Mouse (Mus musculus) myocyte (in vitro differentiated cells): Measurements from ENCODE around the gene Sox11. TPM values are rescaled to one million over a fixed set of nuclear protein-coding genes. Genes with fewer than 3 reads are reported as not detected.

Experiments used
- H3K27me3 ChIP-seq: one replicate; pipeline ENCODE4 v1.6.1; 2011; ENCODE audit not compliant: control insufficient read depth, insufficient read depth, insufficient read length
- H3K36me3 ChIP-seq: one replicate; pipeline ENCODE4 v1.6.1; 2011; ENCODE audit not compliant: control insufficient read depth, insufficient read depth
- H3K4me2 ChIP-seq: one replicate; pipeline ENCODE4 v1.6.1; 2011; ENCODE audit warnings: low read depth, control low read depth
- H3K4me3 ChIP-seq: one replicate; pipeline ENCODE4 v1.5.1; 2011; ENCODE audit warnings: mild to moderate bottlenecking, control low read depth, moderate library complexity
- H3K79me2 ChIP-seq: one replicate; pipeline ENCODE4 v1.6.1; 2011; ENCODE audit not compliant: control insufficient read depth, insufficient read depth
- H3ac ChIP-seq: one replicate; pipeline ENCODE4 v1.6.1; 2011; ENCODE audit not compliant: control insufficient read depth, insufficient read length
- CEBPB ChIP-seq: IDR thresholded peaks from 2 replicates; pipeline ENCODE4 v1.6.1; 2011; ENCODE audit warnings: mild to moderate bottlenecking, moderate library complexity; ENCODE audit not compliant: poor library complexity, insufficient read depth, severe bottlenecking
- E2F4 ChIP-seq: IDR thresholded peaks from one replicate; pipeline ENCODE4 v1.6.1; 2011; ENCODE audit warnings: mild to moderate bottlenecking, control low read depth, moderate library complexity; ENCODE audit not compliant: insufficient read depth
- MAX ChIP-seq: IDR thresholded peaks from one replicate; pipeline ENCODE4 v1.6.1; 2011; ENCODE audit warnings: low read depth, mild to moderate bottlenecking, control low read depth
- MYOD1 ChIP-seq, 3 experiments: IDR thresholded peaks; one replicate each; pipeline ENCODE4 v1.6.1; 2011; ENCODE audit warnings: control low read depth in 2 of 3, low read depth in 2 of 3, mild to moderate bottlenecking in 2 of 3, moderate library complexity in 1 of 3; ENCODE audit not compliant: insufficient read length in 2 of 3, control insufficient read depth in 1 of 3
- MYOG ChIP-seq, 3 experiments: IDR thresholded peaks; one replicate each; pipeline ENCODE4 v1.6.1; 2011; ENCODE audit warnings: control low read depth in 2 of 3, low read depth in 2 of 3, mild to moderate bottlenecking in 2 of 3; ENCODE audit not compliant: insufficient read length in 2 of 3, control insufficient read depth in 1 of 3, insufficient read depth in 1 of 3
- POLR2A ChIP-seq: IDR thresholded peaks from one replicate; pipeline ENCODE4 v1.6.1; 2011; ENCODE audit warnings: low read depth, mild to moderate bottlenecking, control low read depth, moderate library complexity; ENCODE audit not compliant: insufficient read length
- POLR2AphosphoS2 ChIP-seq: IDR thresholded peaks from one replicate; pipeline ENCODE4 v1.6.1; 2011; ENCODE audit warnings: low read depth, control low read depth; ENCODE audit not compliant: insufficient read length
- REST ChIP-seq: IDR thresholded peaks from one replicate; pipeline ENCODE4 v1.6.1; 2011; ENCODE audit warnings: mild to moderate bottlenecking, control low read depth, moderate library complexity; ENCODE audit not compliant: insufficient read depth, insufficient read length
- SRF ChIP-seq: IDR thresholded peaks from one replicate; pipeline ENCODE4 v1.6.1; 2011; ENCODE audit warnings: low read depth; ENCODE audit not compliant: control insufficient read depth, insufficient read length
- TCF12 ChIP-seq: IDR thresholded peaks from one replicate; pipeline ENCODE4 v1.6.1; 2011; ENCODE audit warnings: mild to moderate bottlenecking, control low read depth; ENCODE audit not compliant: poor library complexity, insufficient read depth, severe bottlenecking
- TCF3 ChIP-seq: IDR thresholded peaks from one replicate; pipeline ENCODE4 v1.6.1; 2011; ENCODE audit warnings: low read depth, control low read depth; ENCODE audit not compliant: insufficient read length
- USF1 ChIP-seq: IDR thresholded peaks from one replicate; pipeline ENCODE4 v1.6.1; 2011; ENCODE audit warnings: low read depth, mild to moderate bottlenecking, control low read depth, moderate library complexity
- polyA plus RNA-seq: library from polyadenylated mRNA; unstranded; fragments of >200 nt; fragmentation: generic; extraction: Trizol; gene quantifications from one replicate; pipeline ENCODE4 v1.2.1, GENCODE M21; 2012; ENCODE audit warnings: missing spikeins

Sox11 gene
- polyA plus RNA-seq, 1 experiment, result 11.3 TPM

DNA sequence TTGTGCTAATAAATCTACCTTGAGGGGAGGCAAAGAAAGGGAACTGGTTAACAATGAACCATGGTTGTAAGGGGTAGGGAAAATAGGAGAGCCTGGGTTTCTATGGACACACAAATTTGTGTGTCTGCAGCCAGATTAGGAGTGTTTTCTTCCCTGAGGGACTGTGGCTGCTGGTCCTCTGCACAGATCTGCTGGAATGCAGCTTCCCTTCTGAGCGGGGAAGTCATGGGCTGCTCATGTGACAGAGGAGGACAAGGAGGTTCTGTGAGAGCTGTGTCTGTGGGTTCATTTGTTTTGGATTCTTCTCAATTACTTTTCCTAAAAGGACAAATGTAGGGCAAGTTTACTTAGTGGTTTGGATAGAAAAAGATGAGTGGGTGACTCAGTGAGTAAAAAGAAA is 48.2 kb downstream of the Sox11 start:
- TF ChIP-seq MAX, result no peak
- no peak for TF ChIP-seq MYOD1 (IDR thresholded peaks at IDR 0.05; ENCODE audit: control insufficient read depth in 1 of 3, insufficient read length in 2 of 3, low read depth in 2 of 3)
- TF ChIP-seq E2F4, result no peak
- TF ChIP-seq USF1, result no peak
- no peak for TF ChIP-seq POLR2A
- no peak for TF ChIP-seq REST
- no peak for TF ChIP-seq MYOG (IDR thresholded peaks at IDR 0.05; ENCODE audit: control insufficient read depth in 1 of 3, insufficient read depth in 1 of 3, insufficient read length in 2 of 3, low read depth in 2 of 3)
- TF ChIP-seq POLR2AphosphoS2, result no peak
- no peak for TF ChIP-seq TCF3
- TF ChIP-seq SRF, result no peak
- TF ChIP-seq CEBPB, result no peak
- TF ChIP-seq TCF12, result no peak
- H3K27me3 ChIP-seq, result no peaks in the 10 kb centered on the region
- no peak overlapping the region for H3K4me3 ChIP-seq
- H3K36me3 ChIP-seq, result no peaks in the 10 kb centered on the region
- H3K79me2 ChIP-seq, result no peaks in the 10 kb centered on the region
- no peak overlapping the region for H3ac ChIP-seq
- H3K4me2 ChIP-seq, result no peak overlapping the region

DNA sequence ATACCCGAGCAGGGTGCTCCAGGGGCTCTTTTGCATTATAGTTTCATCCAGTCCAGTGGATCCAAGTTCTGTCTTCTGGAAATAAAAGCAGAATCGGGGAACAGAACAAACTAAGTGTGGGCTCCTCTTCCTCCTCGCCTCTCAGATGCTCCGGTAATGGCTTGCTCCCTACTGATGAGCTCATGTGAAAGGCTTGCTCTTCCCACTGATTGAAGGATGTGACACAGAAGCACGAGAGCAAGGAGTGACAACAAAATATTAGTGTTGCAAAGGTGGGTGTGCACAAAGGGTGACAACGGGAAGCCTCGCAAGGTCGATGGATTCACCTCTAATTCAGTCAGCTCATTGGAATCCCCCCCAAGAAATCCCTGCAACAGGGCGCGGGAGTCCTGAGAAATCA is 48.6 kb downstream of the Sox11 start:
- Histone ChIP-seq H3K36me3 (no peaks in the 10 kb centered on the region), H3K27me3 (no peaks in the 10 kb centered on the region), H3ac (no peak overlapping the region), H3K4me3 (no peak overlapping the region), H3K79me2 (no peaks in the 10 kb centered on the region), H3K4me2 (no peak overlapping the region)
- TF ChIP-seq TCF3 (no peak), MYOG (IDR thresholded peaks at IDR 0.05; ENCODE audit: control insufficient read depth in 1 of 3, insufficient read depth in 1 of 3, insufficient read length in 2 of 3, low read depth in 2 of 3) (no peak), REST (no peak), CEBPB (no peak), MYOD1 (IDR thresholded peaks at IDR 0.05; ENCODE audit: control insufficient read depth in 1 of 3, insufficient read length in 2 of 3, low read depth in 2 of 3) (no peak), POLR2AphosphoS2 (no peak), POLR2A (no peak), SRF (no peak), E2F4 (no peak), TCF12 (no peak), MAX (no peak), USF1 (no peak)

DNA sequence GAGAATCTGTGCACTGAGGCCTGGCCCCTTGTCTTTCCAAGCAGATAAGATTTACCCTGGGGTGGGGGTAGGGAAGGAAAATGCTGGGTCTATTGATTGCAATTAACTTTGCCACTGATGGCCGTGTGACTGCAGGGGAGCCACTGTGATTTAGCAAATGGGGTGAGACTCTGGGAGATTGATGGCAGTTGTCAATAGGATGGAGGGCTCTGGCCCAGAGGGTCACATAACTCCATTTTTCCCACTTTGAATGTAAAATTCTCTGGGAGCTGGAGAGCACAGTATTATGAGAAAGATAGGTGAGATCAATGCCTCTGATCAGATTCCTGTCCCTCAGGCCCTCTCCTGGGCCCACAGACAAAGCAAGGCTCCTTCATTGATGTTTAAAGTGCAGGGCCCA is 49.2 kb downstream of the Sox11 start:
- Histone ChIP-seq H3K27me3 (no peaks in the 10 kb centered on the region), H3K36me3 (no peaks in the 10 kb centered on the region), H3K4me3 (no peak overlapping the region), H3K4me2 (no peak overlapping the region), H3ac (no peak overlapping the region), H3K79me2 (no peaks in the 10 kb centered on the region)
- TF ChIP-seq POLR2AphosphoS2 (no peak), TCF3 (no peak), MAX (no peak), POLR2A (no peak), USF1 (no peak), SRF (no peak), CEBPB (no peak), E2F4 (no peak), MYOD1 (IDR thresholded peaks at IDR 0.05; ENCODE audit: control insufficient read depth in 1 of 3, insufficient read length in 2 of 3, low read depth in 2 of 3) (no peak), REST (no peak), MYOG (IDR thresholded peaks at IDR 0.05; ENCODE audit: control insufficient read depth in 1 of 3, insufficient read depth in 1 of 3, insufficient read length in 2 of 3, low read depth in 2 of 3) (no peak), TCF12 (no peak)
